Mouse (Mus musculus) kidney, embryonic 16.5 days (tissue): ENCODE results near the gene Gm8265. TPM values are rescaled to one million over a fixed set of nuclear protein-coding genes. Genes with fewer than 3 reads are reported as not detected.
"Not testable (repeated sequence)": the region's sequence is repeated elsewhere in the genome, so short reads cannot be mapped to it uniquely, and the experiment has no call there.

Experiments used
- ATAC-seq: fragments of 200-750 bp; cut with Nextera tagmentation; 2 replicates; pipeline ENCODE4 v1.8.0; 2017; ENCODE audit warnings: moderate TSS enrichment; ENCODE audit not compliant: low FRiP score, low TSS enrichment
- H3K27ac ChIP-seq: fragments of 300-500 bp; sonication (generic); 2 replicates; pipeline ENCODE4 v1.5.1; 2014; ENCODE audit warnings: low read length
- H3K27me3 ChIP-seq: fragments of 300-500 bp; sonication (generic); 2 replicates; pipeline ENCODE4 v1.6.1; 2014; ENCODE audit warnings: low read length, control low read depth, mixed read lengths; ENCODE audit not compliant: insufficient read depth
- H3K36me3 ChIP-seq: fragments of 300-500 bp; sonication (generic); 2 replicates; pipeline ENCODE4 v1.6.1; 2014; ENCODE audit warnings: low read length, control low read depth, mixed read lengths; ENCODE audit not compliant: insufficient read depth
- H3K4me1 ChIP-seq: fragments of 300-500 bp; sonication (generic); 2 replicates; pipeline ENCODE4 v1.6.1; 2014; ENCODE audit warnings: low read length, control low read depth, mixed read lengths; ENCODE audit not compliant: insufficient read depth
- H3K4me2 ChIP-seq: fragments of 300-500 bp; sonication (generic); replicated peaks from 2 replicates; pipeline ENCODE4 v1.6.1; 2014; ENCODE audit warnings: low read depth, low read length
- H3K4me3 ChIP-seq: fragments of 300-500 bp; sonication (generic); 2 replicates; pipeline ENCODE4 v1.5.1; 2014; ENCODE audit warnings: mild to moderate bottlenecking, low read length
- H3K9ac ChIP-seq: fragments of 300-500 bp; sonication (generic); replicated peaks from 2 replicates; pipeline ENCODE4 v1.6.1; 2014; ENCODE audit warnings: low read length
- H3K9me3 ChIP-seq: fragments of 300-500 bp; sonication (generic); 2 replicates; pipeline ENCODE4 v1.6.1; 2016; ENCODE audit warnings: low read length, control low read depth
- WGBS: fragments of 180-500 bp; shearing (Covaris S2); extraction: QIAGEN DNeasy Blood & Tissue Kit; methylation state at CpG from one replicate; pipeline ENCODE4 v1.1.7; 2014; 5-methylcytosine and 5-hydroxymethylcytosine counted together
- polyA plus RNA-seq: library from polyadenylated mRNA; unstranded; fragments of >200 nt; fragmentation: Nextera tagmentation; extraction: Ambion mirVana; gene quantifications from 2 replicates; pipeline ENCODE4 v1.2.1, GENCODE M21; 2015

Gm8265 gene
- polyA plus RNA-seq, result not detected in 2 replicates

GRCm38 (mm10) chr14:5632928-5633327 lies at the start of gene Gm8265:
TSS of gene Gm8265 (minus strand) at chr14:5633028.
- not testable (repeated sequence) for H3K9ac ChIP-seq, H3K9me3 ChIP-seq, H3K4me3 ChIP-seq, H3K4me1 ChIP-seq, H3K27ac ChIP-seq, H3K4me2 ChIP-seq, ATAC-seq, H3K36me3 ChIP-seq, H3K27me3 ChIP-seq
- whole genome bisulfite sequencing, result no CpG with 5 or more reads among the region's 1 CpGs

Other genes starting within 250 kb of the Gm8265 start
- 0.22 TPM in 1 of 2 replicates, not detected in the other for gene Gm3500, start 244.0 kb downstream of the Gm8265 start, polyA plus RNA-seq
- gene Gm3194, start 177.6 kb downstream of the Gm8265 start, polyA plus RNA-seq, result 0.42 and 0.45 TPM in 2 replicates
- not detected in 2 replicates for gene Gm8246, start 155.2 kb downstream of the Gm8265 start, polyA plus RNA-seq
- not detected in 2 replicates for gene Gm3187, start 148.8 kb downstream of the Gm8265 start, polyA plus RNA-seq
- 0.52 and 0.57 TPM in 2 replicates for gene Gm3488, start 131.4 kb downstream of the Gm8265 start, polyA plus RNA-seq
- gene Gm3532, start 94.5 kb downstream of the Gm8265 start, polyA plus RNA-seq, result not detected in 2 replicates
- not detected in 2 replicates for gene Gm9603, start 54.4 kb upstream of the Gm8265 start, polyA plus RNA-seq
- 0.16 TPM in 1 of 2 replicates, not detected in the other for gene Gm3373, start 108.5 kb upstream of the Gm8265 start, polyA plus RNA-seq
- 0.42 and 0.58 TPM in 2 replicates for gene Gm3383, start 175.0 kb upstream of the Gm8265 start, polyA plus RNA-seq
- gene Gm3424, start 197.3 kb upstream of the Gm8265 start, polyA plus RNA-seq, result not detected in 2 replicates
- gene Gm8237, start 247.4 kb upstream of the Gm8265 start, polyA plus RNA-seq, result 0.09 and 0.14 TPM in 2 replicates